Mouse (Mus musculus): ENCODE measurements at regions not wholly inside any gene's neighbourhood (a gene's known extent, or its start where the extent isn't known, plus 50 kb on each side); places are given as distances from the start of the nearest gene placed in this dataset.
"Not testable (repeated sequence)": the region's sequence is repeated elsewhere in the genome, so short reads cannot be mapped to it uniquely, and the experiment has no call there.

DNA sequence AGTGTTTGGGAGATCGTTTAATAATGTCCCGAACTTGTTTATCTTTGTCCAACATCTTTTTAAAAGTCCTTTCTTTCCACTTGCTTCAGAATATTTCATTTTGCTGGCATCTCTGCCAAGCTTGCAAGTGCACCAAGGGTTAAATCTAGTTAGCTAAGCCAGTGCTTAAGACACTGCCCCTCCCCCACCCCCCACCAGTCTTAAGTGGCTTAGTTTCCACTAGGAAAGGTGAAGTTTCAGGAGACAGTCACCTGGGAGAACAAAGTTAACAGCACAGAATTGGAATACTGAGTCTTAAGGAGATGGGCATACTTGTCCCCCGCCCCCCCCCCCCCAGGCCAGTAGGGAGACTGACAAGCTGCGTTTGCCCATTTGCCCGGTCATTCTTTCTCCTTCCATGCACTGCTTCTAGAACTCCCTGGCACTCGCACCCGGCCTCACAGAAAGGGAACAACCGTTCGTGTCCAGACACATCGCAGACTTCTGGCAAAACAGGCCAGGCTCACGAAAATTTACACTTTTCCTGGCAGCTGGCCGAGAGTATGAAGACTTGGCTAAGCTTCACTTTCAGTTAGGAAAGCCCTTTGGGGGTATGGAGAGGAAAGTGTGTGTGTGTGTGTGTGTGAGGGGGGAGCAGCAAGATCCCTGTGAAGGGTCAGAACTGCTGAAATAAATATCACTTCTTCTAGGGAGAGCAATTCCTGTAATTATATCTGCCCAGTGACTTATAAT lies 219.2 kb downstream of the Bcl11a start:
- no peak for DNase-seq (ENCODE audit: low read depth, low spot score)

- DNase-seq (ENCODE audit: low read depth, low spot score): no peak
Measured at GRCm38 (mm10) chr11:24297763-24298162, 219.9 kb downstream of the Bcl11a start.

DNA sequence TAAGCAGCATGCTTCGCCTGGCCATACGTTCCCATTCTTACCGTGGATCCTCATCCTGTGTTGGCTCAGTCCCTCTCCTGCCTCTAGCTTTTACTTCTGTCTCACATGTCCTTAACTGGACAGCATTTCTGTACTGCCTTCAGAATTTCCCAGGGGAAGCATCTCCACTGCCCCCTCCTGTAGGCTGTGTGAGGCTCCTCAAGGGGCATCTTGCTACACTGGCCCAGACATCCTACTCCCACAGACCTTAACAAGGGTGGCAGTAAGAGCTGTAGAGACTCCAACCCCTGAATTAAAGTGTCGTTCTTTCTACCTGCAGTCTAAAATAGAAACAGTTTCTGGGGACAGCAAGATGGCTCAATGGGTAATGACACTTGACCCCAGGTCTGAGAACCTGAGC lies 222.5 kb downstream of the Bcl11a start:
- DNase-seq (ENCODE audit: low read depth, low spot score): no peak

DNA sequence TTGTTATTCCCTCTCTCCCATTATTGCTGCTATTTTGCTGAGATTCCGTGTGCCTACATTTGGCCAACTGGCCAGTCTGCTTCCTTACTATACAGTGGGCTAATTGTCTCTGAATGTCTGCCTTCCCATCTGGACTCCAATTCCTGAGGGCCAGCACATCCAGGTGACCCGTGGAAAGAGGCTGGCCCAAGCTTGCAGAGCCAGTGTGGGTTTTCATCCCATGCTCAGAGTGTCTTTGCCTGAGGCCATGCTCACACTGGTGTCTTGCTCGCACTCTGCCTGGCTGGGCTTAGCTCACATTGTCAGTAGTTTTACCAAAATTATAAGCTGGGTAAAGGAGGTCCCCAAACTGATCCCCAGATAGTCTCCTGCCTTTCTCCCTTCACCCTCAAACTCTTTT lies 223.3 kb downstream of the Bcl11a start:
- no peak for DNase-seq (ENCODE audit: low read depth, low spot score)

- no peak for DNase-seq (ENCODE audit: low read depth, low spot score)
Measured at GRCm38 (mm10) chr11:24305145-24305553, 227.3 kb downstream of the Bcl11a start.

DNA sequence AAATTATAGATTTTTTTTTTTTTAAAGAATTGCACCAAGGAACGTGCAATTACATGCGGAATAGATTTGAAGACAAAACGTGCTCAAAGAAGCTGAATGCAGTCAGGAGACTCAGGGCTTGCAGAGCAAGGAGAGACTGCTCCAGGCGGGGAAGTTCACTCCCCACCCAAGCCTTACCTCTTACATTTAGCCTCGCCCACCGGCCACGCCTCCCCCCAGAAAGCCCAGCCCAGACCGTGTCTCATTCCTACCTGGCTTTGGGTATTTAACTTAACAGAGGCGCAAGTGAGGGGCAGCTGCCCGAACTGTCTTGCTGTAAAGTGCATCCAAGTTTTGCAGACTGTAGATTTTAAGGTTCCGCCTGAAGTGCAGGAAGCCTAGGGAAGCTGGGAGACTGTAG lies 227.8 kb downstream of the Bcl11a start:
- no peak for DNase-seq (ENCODE audit: low read depth, low spot score)

GRCm38 (mm10) chr11:24306101-24306500 lies 228.2 kb downstream of the Bcl11a start:
- no peak for DNase-seq (ENCODE audit: low read depth, low spot score)

- no peak for DNase-seq (ENCODE audit: low read depth, low spot score)
Measured at GRCm38 (mm10) chr11:24307601-24308252, 229.9 kb downstream of the Bcl11a start.

DNA sequence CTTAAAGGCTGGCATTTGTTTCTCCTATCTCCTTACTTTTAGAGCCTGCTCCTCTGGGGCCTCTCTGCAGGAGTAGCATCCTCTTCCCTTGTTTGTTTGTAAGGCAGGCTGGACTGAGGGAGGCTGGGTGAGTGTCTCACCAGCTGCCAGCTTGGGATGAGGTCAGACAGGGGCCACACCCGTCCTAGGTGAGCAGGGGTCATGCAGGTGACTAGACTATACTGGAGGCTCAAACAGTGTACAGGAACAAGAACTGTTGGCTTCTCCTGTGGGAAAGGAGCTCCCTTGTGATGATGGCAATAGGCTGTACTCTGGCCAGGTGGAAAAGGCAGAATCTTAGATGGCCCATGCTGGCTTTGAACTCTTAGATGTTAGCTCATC lies 230.4 kb downstream of the Bcl11a start:
- DNase-seq (ENCODE audit: low read depth, low spot score): no peak

- DNase-seq (ENCODE audit: low read depth, low spot score): no peak
Measured at GRCm38 (mm10) chr11:24314046-24314445, 236.2 kb downstream of the Bcl11a start.

DNA sequence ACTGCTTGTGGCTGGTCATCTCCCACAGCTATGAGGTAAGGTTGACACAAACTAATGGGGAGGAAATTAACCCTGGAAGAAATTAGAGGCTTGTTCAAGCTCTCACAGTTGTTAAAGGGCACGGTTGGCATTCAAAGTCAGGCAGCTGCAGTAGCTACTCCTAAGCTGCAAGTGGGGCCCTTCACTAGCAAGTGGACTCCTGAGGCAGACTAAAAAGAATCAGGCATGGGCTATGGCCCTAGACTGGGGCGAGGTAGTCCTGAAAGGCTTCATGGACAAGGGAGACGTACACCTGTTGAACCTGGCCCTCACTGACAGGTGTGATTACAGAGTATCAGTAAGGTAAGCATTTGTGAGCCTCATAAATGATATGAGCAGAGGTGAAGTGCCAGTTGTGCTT lies 237.7 kb downstream of the Bcl11a start:
- DNase-seq (ENCODE audit: low read depth, low spot score): no peak

DNA sequence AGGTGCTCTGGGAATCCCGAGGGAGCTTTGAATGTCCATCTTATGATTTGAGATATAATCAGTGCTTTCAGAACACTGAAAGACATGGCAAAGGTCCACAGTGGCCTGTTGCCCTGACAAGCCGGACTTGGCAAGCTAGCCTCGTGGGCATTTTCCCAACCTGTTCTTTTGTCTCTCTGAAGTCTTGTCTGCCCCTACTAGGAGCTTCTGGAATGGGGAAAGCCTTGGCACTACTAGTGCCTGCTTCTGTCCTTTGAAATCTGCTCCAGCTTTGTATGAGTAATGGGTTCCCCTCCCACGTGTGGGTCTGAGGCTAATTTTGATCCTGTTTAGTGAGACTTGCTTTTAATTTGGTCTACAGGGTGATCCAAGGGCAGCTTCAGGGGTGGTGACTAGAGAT lies 238.3 kb downstream of the Bcl11a start:
- no peak for DNase-seq (ENCODE audit: low read depth, low spot score)

GRCm38 (mm10) chr11:24317989-24318735 lies 240.3 kb downstream of the Bcl11a start:
- no peak for DNase-seq (ENCODE audit: low read depth, low spot score)

DNA sequence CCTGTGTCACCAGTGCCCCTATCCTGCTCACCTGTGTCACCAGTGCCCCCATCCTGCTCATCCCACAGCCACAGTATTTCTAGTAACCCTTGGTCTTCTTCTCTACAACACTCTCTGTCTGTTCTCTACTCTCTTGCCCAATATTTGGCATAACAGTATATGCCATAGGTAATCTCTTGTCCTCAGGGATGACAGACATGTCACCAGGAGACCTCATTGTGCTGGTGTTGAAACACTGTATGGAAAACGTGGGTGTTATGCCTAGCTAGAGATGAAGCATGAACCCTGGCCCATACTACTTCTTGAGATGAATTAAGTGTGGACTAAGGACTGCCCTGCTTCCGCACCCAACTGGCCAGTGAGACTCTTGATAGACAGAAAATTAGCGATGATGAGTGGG lies 241.4 kb downstream of the Bcl11a start:
- DNase-seq (ENCODE audit: low read depth, low spot score): no peak

DNA sequence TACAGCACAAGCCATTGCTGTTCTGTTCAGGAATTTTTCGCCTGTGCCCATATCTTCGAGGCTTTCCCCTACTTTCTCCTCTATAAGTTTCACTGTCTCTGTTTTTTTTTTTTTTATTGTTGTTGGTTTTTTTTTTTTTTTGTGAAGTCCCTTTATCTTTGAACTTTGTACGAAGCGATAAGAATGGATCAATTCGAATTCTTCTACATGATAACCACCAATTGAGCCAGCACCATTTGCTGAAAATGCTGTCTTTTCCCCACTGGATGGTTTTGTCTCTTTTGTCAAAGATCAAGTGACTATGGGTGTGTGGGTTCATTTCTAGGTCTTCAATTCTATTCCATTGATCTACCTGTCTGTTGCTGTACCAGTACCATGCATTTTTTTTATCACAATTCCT lies 244.6 kb downstream of the Bcl11a start:
- DNase-seq (ENCODE audit: low read depth, low spot score): not testable (repeated sequence)

DNA sequence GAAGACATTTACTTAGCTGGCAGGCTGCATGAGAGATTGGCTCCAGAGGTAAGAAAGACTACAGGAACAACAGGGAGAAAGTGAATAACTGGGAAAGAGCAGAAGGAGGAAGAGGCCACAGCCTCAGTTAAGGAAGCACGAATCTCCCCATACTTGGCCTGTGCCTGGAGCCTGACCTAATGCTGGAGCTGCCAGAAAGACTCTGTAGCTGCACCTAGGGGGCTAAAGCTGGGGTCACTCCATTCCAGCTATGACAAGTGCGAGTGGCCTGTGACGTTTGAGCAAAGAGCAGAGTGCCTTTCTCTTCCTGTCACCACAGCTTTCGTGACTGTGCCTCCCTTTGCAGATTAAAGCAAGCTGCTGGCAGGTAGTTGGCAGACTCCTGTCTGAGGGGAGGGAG lies 250.6 kb downstream of the Bcl11a start:
- no peak for DNase-seq (ENCODE audit: low read depth, low spot score)

DNA sequence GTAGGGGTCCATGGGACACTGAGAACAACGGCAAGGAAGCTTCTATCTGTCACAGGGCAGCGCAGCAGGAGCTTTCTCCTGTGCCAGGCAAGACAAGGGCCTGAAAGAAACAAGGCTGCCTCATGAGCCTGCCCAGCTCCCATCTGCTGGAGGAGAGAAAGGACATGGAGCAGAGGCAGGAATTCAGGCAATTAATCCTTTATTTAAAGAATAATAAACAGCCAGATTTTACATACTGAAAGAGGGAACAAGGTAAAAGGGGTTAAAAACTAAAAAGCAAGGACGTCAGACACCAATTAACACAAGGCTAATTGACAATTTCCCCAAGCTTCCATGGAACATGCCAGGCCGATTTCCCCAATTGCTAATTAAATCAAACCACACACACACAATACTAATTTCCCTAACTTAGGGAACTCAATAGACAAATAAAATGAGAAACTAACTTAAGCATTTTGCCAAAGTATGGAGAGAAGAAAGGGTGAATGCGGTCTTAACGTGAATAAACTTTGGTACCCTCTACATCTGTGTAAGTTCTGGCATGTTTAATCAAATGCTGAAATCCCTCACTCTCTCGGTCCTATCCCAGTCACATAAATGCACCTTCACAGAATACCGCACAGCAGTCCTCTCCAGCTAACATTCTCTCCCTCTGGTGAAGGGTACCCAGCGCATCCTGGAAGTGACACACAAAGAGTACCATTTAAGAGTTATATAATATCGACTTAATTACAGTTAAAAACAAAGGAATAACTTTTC lies 252.7 kb downstream of the Bcl11a start:
- no peak for DNase-seq (ENCODE audit: low read depth, low spot score)

DNA sequence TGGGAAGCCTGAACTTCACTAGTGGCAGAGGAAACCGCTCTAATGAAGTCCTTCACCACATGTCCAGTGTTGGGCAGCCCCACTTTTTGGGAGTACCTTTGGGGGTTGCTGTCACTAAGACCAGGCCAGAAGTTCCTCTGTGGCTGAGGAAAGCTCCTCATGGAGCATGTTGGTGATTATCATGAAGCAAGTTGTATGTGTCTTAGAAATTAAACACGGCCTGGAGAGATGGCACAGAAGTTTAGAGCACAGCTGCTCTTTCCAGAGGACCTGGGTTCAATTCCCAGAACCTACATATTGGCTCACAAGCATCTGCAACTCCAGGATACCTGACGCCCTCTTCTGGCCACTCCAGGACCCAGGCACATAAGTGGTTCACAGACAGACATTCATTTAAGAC lies 254.4 kb downstream of the Bcl11a start:
- no peak for DNase-seq (ENCODE audit: low read depth, low spot score)

- DNase-seq (ENCODE audit: low read depth, low spot score): no peak
Measured at GRCm38 (mm10) chr11:24333111-24333510, 255.3 kb downstream of the Bcl11a start.

GRCm38 (mm10) chr11:24335256-24335655 lies 257.4 kb downstream of the Bcl11a start:
- DNase-seq (ENCODE audit: low read depth, low spot score): no peak

GRCm38 (mm10) chr11:24338111-24338510 lies 260.3 kb downstream of the Bcl11a start:
- no peak for DNase-seq (ENCODE audit: low read depth, low spot score)

- no peak for DNase-seq (ENCODE audit: low read depth, low spot score)
Measured at GRCm38 (mm10) chr11:24339061-24339460, 261.2 kb downstream of the Bcl11a start.

Data from CD4-positive, CD25-positive, alpha-beta regulatory T cell, adult 2 months (primary cell).